Mouse (Mus musculus) heart, adult 2 months (tissue): ENCODE results near the gene Cyp1a2. TPM values are rescaled to one million over a fixed set of nuclear protein-coding genes. Genes with fewer than 3 reads are reported as not detected.
A peak's percentile ranks its signal among the peaks of the same experiment; 100 is the strongest.

ENCODE experiments used
- DNase-seq, 2 experiments: peaks; one replicate each; pipeline ENCODE4 v3.0.0; 2021
- H3K27ac ChIP-seq: fragments of 200-600 bp; 2 replicates; pipeline ENCODE4 v1.8.1; 2022
- H3K27me3 ChIP-seq: fragments of 200-500 bp; 2 replicates; pipeline ENCODE4 v1.6.1; 2012; ENCODE audit warnings: mild to moderate bottlenecking, low read length, inconsistent platforms, mixed read lengths; ENCODE audit not compliant: control insufficient read depth, insufficient read depth
- H3K36me3 ChIP-seq: fragments of 200-500 bp; 2 replicates; pipeline ENCODE4 v1.6.1; 2012; ENCODE audit warnings: low read length, inconsistent platforms; ENCODE audit not compliant: control insufficient read depth, insufficient read depth
- H3K4me1 ChIP-seq: fragments of 200-500 bp; 2 replicates; pipeline ENCODE4 v1.6.1; 2011; ENCODE audit warnings: low read length; ENCODE audit not compliant: control insufficient read depth, insufficient read depth
- H3K4me3 ChIP-seq: fragments of 200-600 bp; 2 replicates; pipeline ENCODE4 v1.8.1; 2022
- H3K79me2 ChIP-seq: fragments of 200-500 bp; replicated peaks from 2 replicates; pipeline ENCODE4 v1.6.1; 2012; ENCODE audit warnings: mild to moderate bottlenecking, inconsistent platforms, low read length, moderate library complexity, mixed read lengths; ENCODE audit not compliant: control insufficient read depth, insufficient read depth
- H3K9ac ChIP-seq: fragments of 200-500 bp; 2 replicates; pipeline ENCODE4 v1.6.1; 2012; ENCODE audit warnings: low read depth, mild to moderate bottlenecking, control low read depth, inconsistent platforms, low read length, mixed read lengths
- CTCF ChIP-seq: fragments of 200-600 bp; IDR thresholded peaks from 2 replicates; pipeline ENCODE4 v1.8.1; 2022; ENCODE audit warnings: antibody characterized with exemption, mild to moderate bottlenecking, moderate library complexity
- EP300 ChIP-seq: fragments of 200-500 bp; IDR thresholded peaks from 2 replicates; pipeline ENCODE4 v1.6.1; 2011; ENCODE audit warnings: low read depth, low read length, control low read depth; ENCODE audit not compliant: insufficient read depth
- POLR2A ChIP-seq: fragments of 200-500 bp; IDR thresholded peaks from 2 replicates; pipeline ENCODE4 v1.6.1; 2011; ENCODE audit warnings: mild to moderate bottlenecking, low read depth, low read length, control low read depth; ENCODE audit not compliant: insufficient read depth
- WGBS: fragments of 180-500 bp; shearing (Covaris S2); methylation state at CpG from one replicate; pipeline ENCODE4 v1.1.7; 2018; 5-methylcytosine and 5-hydroxymethylcytosine counted together
- intact Hi-C: fragments of 180-260 bp; cut with DNase I; formaldehyde crosslinking; loops from one replicate; pipeline ENCODE4 v1.15.1; 2025
- polyA plus RNA-seq: library from polyadenylated mRNA; depleted of rRNA; stranded (reverse); fragments of >200 nt; gene quantifications from 2 replicates; pipeline ENCODE4 v1.2.3, GENCODE M21; 2012
- total RNA-seq, 2 experiments: library from RNA; stranded (reverse); gene quantifications; 2 replicates each; pipeline ENCODE4 v1.2.3; 2021

Gene Cyp1a2
- total and polyA plus RNA-seq, 3 experiments: not detected

GRCm38 (mm10) chr9:57643169-57643855 lies 40.2 kb downstream of the Cyp1a2 start:
- no peaks in the 10 kb centered on the region for H3K27me3 ChIP-seq
- no peak for DNase-seq
- intact Hi-C loops: no loop called here
- TF ChIP-seq CTCF: no peak
- H3K4me1 ChIP-seq: peaks cover 43% of the 10 kb centered on the region
- H3K27ac ChIP-seq: peak overlapping the region; percentile 33
- WGBS: 64% methylated on average over 9 of the region's 9 CpGs
- H3K9ac ChIP-seq: peak overlapping the region; percentile 44
- peaks cover 4% of the 10 kb centered on the region; the same call in 1 of the 2 replicates for H3K36me3 ChIP-seq
- H3K79me2 ChIP-seq: peaks cover 11% of the 10 kb centered on the region
- H3K4me3 ChIP-seq: no peak overlapping the region

- DNase-seq: no peak
- Histone ChIP-seq H3K9ac (no peak overlapping the region), H3K27me3 (no peaks in the 10 kb centered on the region), H3K79me2 (peaks cover 11% of the 10 kb centered on the region), H3K27ac (no peak overlapping the region; the same call in 1 of the 2 replicates), H3K36me3 (peaks cover 4% of the 10 kb centered on the region; the same call in 1 of the 2 replicates), H3K4me1 (peaks cover 53% of the 10 kb centered on the region), H3K4me3 (no peak overlapping the region)
- intact Hi-C loops: no loop called here
- 75% methylated on average over 13 of the region's 13 CpGs for WGBS
- TF ChIP-seq CTCF (no peak), EP300 (no peak), POLR2A (no peak)
Measured at GRCm38 (mm10) chr9:57641775-57642550, 41.5 kb downstream of the Cyp1a2 start.

- H3K4me1 ChIP-seq: peaks cover 54% of the 10 kb centered on the region
- no peak for DNase-seq
- no peak overlapping the region for H3K9ac ChIP-seq
- no peak overlapping the region for H3K4me3 ChIP-seq
- H3K27ac ChIP-seq: peak overlapping the region; percentile 68
- TF ChIP-seq CTCF: no peak
- no peak for TF ChIP-seq POLR2A
- TF ChIP-seq EP300: no peak
- H3K79me2 ChIP-seq: peaks cover 11% of the 10 kb centered on the region
- intact Hi-C loops: no loop called here
- peaks cover 4% of the 10 kb centered on the region; the same call in 1 of the 2 replicates for H3K36me3 ChIP-seq
- no peaks in the 10 kb centered on the region for H3K27me3 ChIP-seq
- 33% methylated on average over 1 of the region's 1 CpGs for WGBS
Measured at GRCm38 (mm10) chr9:57641022-57641421, 42.5 kb downstream of the Cyp1a2 start.

GRCm38 (mm10) chr9:57640384-57640783 lies 43.1 kb downstream of the Cyp1a2 start:
- intact Hi-C loops: no loop called here
- no peaks in the 10 kb centered on the region for H3K27me3 ChIP-seq
- H3K4me3 ChIP-seq: no peak overlapping the region
- TF ChIP-seq EP300 (0 out of 2 replicates have a peak, but pooled peaks have one; percentile 54), POLR2A (peak; percentile 61; the same call in 1 of the 2 replicates), CTCF (no peak)
- H3K36me3 ChIP-seq: peaks cover 4% of the 10 kb centered on the region; the same call in 1 of the 2 replicates
- H3K79me2 ChIP-seq: peaks cover 13% of the 10 kb centered on the region
- H3K27ac ChIP-seq: peak overlapping the region; percentile 68
- WGBS: 18% methylated on average over 15 of the region's 15 CpGs
- peak; percentile 73 to 88 for DNase-seq
- peaks cover 52% of the 10 kb centered on the region for H3K4me1 ChIP-seq
- peak overlapping the region; percentile 52 for H3K9ac ChIP-seq

GRCm38 (mm10) chr9:57639661-57640328 lies 43.7 kb downstream of the Cyp1a2 start:
- Histone ChIP-seq H3K4me3 (no peak overlapping the region), H3K4me1 (peaks cover 52% of the 10 kb centered on the region), H3K79me2 (peaks cover 13% of the 10 kb centered on the region), H3K36me3 (peaks cover 4% of the 10 kb centered on the region; the same call in 1 of the 2 replicates), H3K27ac (peak overlapping the region; percentile 68), H3K27me3 (no peaks in the 10 kb centered on the region), H3K9ac (peak overlapping the region; percentile 52; the same call in 1 of the 2 replicates)
- intact Hi-C loops: no loop called here
- 49% methylated on average over 5 of the region's 5 CpGs for WGBS
- TF ChIP-seq POLR2A: no peak
- TF ChIP-seq CTCF: no peak
- TF ChIP-seq EP300: no peak
- no peak for DNase-seq
